Mouse (Mus musculus) testis, adult 2 months (tissue): ENCODE measurements around the gene Tpst1.

Source experiments
- CTCF ChIP-seq: fragments of 200-500 bp; IDR thresholded peaks from 2 replicates; pipeline ENCODE4 v1.5.1; 2012; ENCODE audit warnings: low read depth, mild to moderate bottlenecking, inconsistent platforms, low read length, moderate library complexity; ENCODE audit not compliant: control insufficient read depth, insufficient read depth, insufficient replicate concordance
- POLR2A ChIP-seq: fragments of 200-500 bp; IDR thresholded peaks from 2 replicates; pipeline ENCODE4 v1.6.1; 2012; ENCODE audit warnings: low read depth, mild to moderate bottlenecking, inconsistent platforms, low read length, moderate library complexity; ENCODE audit not compliant: control insufficient read depth

DNA sequence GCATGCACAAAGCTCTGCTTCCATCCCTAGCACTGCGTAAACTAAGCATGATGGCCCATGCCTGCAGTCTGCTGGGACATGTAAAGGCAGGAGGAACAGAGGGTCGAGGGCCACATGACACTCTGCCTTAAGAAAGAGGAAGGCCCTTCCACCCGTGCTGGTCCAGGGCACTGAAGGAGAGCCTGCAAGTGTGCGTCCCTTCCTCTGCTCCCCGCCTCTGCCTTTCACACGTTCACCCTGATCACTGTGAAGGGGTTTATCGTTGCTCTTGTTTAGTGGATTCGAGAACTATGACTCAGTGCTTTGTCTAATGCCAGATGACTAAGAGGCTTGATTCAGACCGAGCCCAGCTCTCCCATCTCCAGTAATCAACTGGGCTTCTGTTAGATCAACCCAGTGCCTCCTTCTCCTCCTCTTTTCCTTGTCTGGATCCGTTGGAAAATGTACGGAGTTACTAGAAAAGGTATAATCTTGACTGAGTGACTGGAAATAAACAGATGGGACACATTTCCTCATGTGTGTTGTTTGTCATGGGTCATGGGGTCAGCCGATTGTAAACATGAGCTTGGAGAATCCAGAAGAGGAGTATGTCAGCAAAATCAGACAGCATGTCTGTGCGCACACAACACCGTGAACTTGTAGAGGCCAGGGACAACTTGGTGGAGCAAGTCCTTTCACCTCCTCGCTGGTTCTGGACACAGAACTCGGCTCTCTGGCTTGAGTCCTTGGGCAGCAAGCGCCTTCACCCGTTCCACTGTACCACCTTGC lies 16.7 kb downstream of the Tpst1 start:
- TF ChIP-seq POLR2A (no peak), CTCF (no peak)
